Mouse (Mus musculus) heart, embryonic 15.5 days (tissue): ENCODE data around the gene Gm853. TPM values are rescaled to one million over a fixed set of nuclear protein-coding genes. Genes with fewer than 3 reads are reported as not detected.

Source experiments
- ATAC-seq: fragments of 200-750 bp; cut with Nextera tagmentation; replicated peaks from 2 replicates; pipeline ENCODE4 v1.8.0; 2017; ENCODE audit warnings: low read depth, moderate TSS enrichment; ENCODE audit not compliant: insufficient number of reproducible peaks, insufficient read depth, low FRiP score
- H3K27ac ChIP-seq: fragments of 300-500 bp; sonication (generic); 2 replicates; pipeline ENCODE4 v1.5.1; 2015; ENCODE audit warnings: mild to moderate bottlenecking, inconsistent platforms
- H3K27me3 ChIP-seq: fragments of 300-500 bp; sonication (generic); 2 replicates; pipeline ENCODE4 v1.6.1; 2015; ENCODE audit warnings: inconsistent platforms
- H3K36me3 ChIP-seq: fragments of 300-500 bp; sonication (generic); 2 replicates; pipeline ENCODE4 v1.6.1; 2015; ENCODE audit warnings: mild to moderate bottlenecking, inconsistent platforms
- H3K4me1 ChIP-seq: fragments of 300-500 bp; sonication (generic); replicated peaks from 2 replicates; pipeline ENCODE4 v1.6.1; 2015; ENCODE audit warnings: inconsistent platforms
- H3K4me2 ChIP-seq: fragments of 300-500 bp; sonication (generic); 2 replicates; pipeline ENCODE4 v1.6.1; 2015; ENCODE audit warnings: inconsistent platforms, mild to moderate bottlenecking, moderate library complexity
- H3K4me3 ChIP-seq: fragments of 300-500 bp; sonication (generic); 2 replicates; pipeline ENCODE4 v1.5.1; 2015; ENCODE audit warnings: mild to moderate bottlenecking, inconsistent platforms
- H3K9ac ChIP-seq: fragments of 300-500 bp; sonication (generic); 2 replicates; pipeline ENCODE4 v1.6.1; 2015; ENCODE audit warnings: mild to moderate bottlenecking, inconsistent platforms
- H3K9me3 ChIP-seq: fragments of 300-500 bp; sonication (generic); replicated peaks from 2 replicates; pipeline ENCODE4 v1.6.1; 2016; ENCODE audit warnings: inconsistent platforms
- WGBS: fragments of 180-500 bp; shearing (Covaris S2); methylation state at CpG from one replicate; pipeline ENCODE4 v1.1.7; 2015; ENCODE audit warnings: mixed read lengths; 5-methylcytosine and 5-hydroxymethylcytosine counted together
- polyA plus RNA-seq: library from polyadenylated mRNA; unstranded; fragments of >200 nt; fragmentation: Nextera tagmentation; extraction: Ambion mirVana; gene quantifications from 2 replicates; pipeline ENCODE4 v1.2.1, GENCODE M21; 2015

The Gm853 gene
- polyA plus RNA-seq, 1 experiment from 2014 or later: not detected

DNA sequence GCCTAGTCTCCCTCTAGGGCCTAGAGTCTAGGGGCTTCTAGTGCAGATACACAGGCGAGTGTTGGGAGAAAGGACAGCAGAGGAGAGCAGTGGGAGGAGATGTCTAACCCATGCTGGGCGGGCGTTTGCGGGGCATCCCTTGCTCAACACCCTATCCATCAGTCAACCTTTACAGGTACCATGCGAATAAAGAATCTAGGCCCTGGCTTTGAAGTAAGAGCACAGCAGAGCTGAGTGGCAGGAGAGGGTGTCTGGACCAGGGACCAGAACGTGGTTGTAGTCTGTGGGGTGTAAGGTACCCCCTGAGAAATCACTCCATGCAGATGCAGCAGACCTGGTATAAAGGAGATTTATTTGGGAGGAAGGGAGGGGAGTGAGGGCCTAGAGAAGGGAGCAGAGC, 58.1 kb downstream of the Gm853 start:
- Histone ChIP-seq H3K9me3 (no peaks in the 10 kb centered on the region), H3K36me3 (no peaks in the 10 kb centered on the region), H3K27ac (peak overlapping the region; percentile 75), H3K4me2 (peak overlapping the region; percentile 65; the same call in 1 of the 2 replicates), H3K9ac (no peak overlapping the region), H3K4me1 (peaks cover 63% of the 10 kb centered on the region), H3K4me3 (no peak overlapping the region), H3K27me3 (no peaks in the 10 kb centered on the region)
- no peak for ATAC-seq
- WGBS: 81% methylated on average over 6 of the region's 6 CpGs

DNA sequence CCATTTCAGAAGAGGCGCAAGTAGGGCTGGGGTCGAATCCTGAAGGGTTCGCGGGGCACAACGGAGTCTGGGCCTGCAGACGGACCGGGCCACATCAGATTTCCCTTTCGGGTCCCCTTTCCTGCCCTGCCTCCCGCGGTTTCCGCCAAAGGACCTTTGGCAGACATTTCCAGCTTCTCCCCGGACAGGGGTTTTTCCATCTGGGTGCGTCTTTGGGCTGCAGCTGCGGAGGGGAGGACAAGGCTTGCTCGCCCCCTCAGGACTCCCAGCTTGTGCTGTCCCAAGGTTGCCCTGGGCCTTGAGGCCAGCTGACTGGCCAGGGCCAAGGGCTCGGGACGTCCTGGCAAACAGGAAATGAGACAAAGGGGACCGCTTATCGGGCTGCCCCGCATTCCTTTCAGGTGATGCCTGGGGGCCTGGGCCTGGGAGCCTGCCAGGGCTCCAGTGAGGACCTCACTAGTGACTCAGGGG, 58.8 kb downstream of the Gm853 start:
- peak; percentile 17 for ATAC-seq
- H3K4me1 ChIP-seq: peaks cover 56% of the 10 kb centered on the region

DNA sequence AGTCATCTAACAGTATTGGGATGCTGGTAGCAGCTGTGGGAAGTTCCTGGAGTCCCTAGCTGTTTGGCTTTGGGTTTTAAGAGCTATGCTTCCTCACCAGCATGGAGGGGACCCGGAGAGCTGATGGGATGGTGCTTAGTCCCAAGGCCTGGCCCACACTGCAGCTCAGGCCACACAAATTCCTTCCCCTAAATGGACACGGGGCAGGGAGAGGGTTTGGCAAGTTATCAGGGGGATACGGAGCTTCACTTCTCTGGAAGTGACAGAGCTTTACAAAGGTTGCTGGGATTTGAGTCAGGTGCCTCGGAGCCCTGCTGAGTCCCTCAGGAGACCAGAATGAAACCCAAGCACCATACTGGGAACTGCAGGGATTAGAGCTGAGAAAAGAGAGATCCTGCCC, 60.9 kb downstream of the Gm853 start:
- Histone ChIP-seq H3K27me3 (no peaks in the 10 kb centered on the region), H3K4me2 (no peak overlapping the region), H3K4me1 (peaks cover 36% of the 10 kb centered on the region), H3K9ac (no peak overlapping the region), H3K27ac (peak overlapping the region; percentile 45), H3K9me3 (no peaks in the 10 kb centered on the region), H3K36me3 (no peaks in the 10 kb centered on the region), H3K4me3 (no peak overlapping the region)
- WGBS: 29% methylated on average over 4 of the region's 4 CpGs
- ATAC-seq: no peak

More for the DNA sequence above, 58.8 kb downstream of the Gm853 start:
- H3K4me3 ChIP-seq: peak overlapping the region; percentile 34
- 6% methylated on average over 20 of the region's 20 CpGs for WGBS
- peak overlapping the region; percentile 75 for H3K27ac ChIP-seq
- H3K36me3 ChIP-seq: no peaks in the 10 kb centered on the region
- no peaks in the 10 kb centered on the region for H3K27me3 ChIP-seq
- peak overlapping the region; percentile 60 for H3K9ac ChIP-seq
- H3K4me2 ChIP-seq: peak overlapping the region; percentile 65
- no peaks in the 10 kb centered on the region for H3K9me3 ChIP-seq

Other genes starting within 250 kb of the Gm853 start
- gene Adgrb2, start 237.5 kb downstream of the Gm853 start, polyA plus RNA-seq: 1.3 and 2.2 TPM in 2 replicates
- gene Col16a1, start 174.6 kb downstream of the Gm853 start, polyA plus RNA-seq: 36.5 and 55.2 TPM in 2 replicates
- 48.9 and 63.0 TPM in 2 replicates for gene Pef1, start 119.8 kb downstream of the Gm853 start, polyA plus RNA-seq
- 0.13 TPM in 1 of 2 replicates, not detected in the other for gene Hcrtr1, start 83.0 kb downstream of the Gm853 start, polyA plus RNA-seq
- gene Tinagl1, start 47.3 kb downstream of the Gm853 start, polyA plus RNA-seq: 52.0 and 57.2 TPM in 2 replicates
- 6.3 and 11.3 TPM in 2 replicates for gene Serinc2, start 56.8 kb upstream of the Gm853 start, polyA plus RNA-seq
- 1,204 and 1,729 TPM in 2 replicates for gene Fabp3, start 86.2 kb upstream of the Gm853 start, polyA plus RNA-seq
- 0.98 and 1.0 TPM in 2 replicates for gene Gm10570, start 86.3 kb upstream of the Gm853 start, polyA plus RNA-seq
- 43.2 and 48.7 TPM in 2 replicates for gene Zcchc17, start 137.5 kb upstream of the Gm853 start, polyA plus RNA-seq
- 62.7 and 81.1 TPM in 2 replicates for gene Snrnp40, start 137.7 kb upstream of the Gm853 start, polyA plus RNA-seq